Mouse (Mus musculus) skeletal muscle tissue, postnatal 0 days (tissue): ENCODE results near the gene Tbp. TPM values are rescaled to one million over a fixed set of nuclear protein-coding genes. Genes with fewer than 3 reads are reported as not detected.

Experiments
- polyA plus RNA-seq: library from polyadenylated mRNA; unstranded; fragments of >200 nt; fragmentation: Nextera tagmentation; extraction: Ambion mirVana; gene quantifications from 2 replicates; pipeline ENCODE4 v1.2.1, GENCODE M21; 2015

Tbp gene
- polyA plus RNA-seq = 18.1 and 19.2 TPM in 2 replicates

DNA sequence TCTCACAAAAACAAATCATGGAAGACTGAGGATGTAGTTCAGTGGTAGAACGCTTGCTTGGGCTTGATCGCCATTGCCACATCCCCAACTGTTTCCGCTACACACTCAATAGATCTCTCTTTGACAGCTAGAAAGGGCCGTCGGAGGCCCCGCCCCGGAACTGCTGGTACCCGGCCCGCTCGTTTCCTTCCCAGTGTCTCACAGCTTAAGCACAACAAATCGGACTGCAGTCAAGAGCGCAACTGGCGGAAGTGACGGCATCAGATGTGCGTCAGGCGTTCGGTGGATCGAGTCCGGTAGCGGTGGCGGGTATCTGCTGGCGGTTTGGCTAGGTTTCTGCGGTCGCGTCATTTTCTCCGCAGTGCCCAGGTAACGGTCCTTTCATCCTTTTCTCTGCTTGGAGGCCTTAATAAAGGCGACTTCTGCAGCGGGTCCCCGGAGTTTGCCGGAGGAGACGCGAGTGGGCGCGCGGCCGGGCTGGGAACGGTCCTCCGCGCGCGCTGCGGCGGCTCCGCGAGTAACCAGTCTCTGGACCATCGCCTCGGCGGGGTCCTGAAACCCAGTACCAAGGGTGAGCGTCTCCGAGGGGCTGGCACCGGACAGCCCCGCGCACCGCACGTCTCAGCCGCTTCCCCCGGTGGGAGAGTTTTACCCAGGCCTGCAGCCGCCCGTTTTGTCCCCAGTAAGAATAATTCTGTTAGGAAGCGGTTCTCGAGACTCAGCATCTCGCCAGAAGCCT lies at the start of gene Tbp, which contains the start of gene Psmb1:
Gene Tbp, plus strand, starts transcription at position 233 of the 739 bp plus-strand sequence.
Gene Psmb1, minus strand, starts transcription at position 96 of the 739 bp plus-strand sequence.

DNA sequence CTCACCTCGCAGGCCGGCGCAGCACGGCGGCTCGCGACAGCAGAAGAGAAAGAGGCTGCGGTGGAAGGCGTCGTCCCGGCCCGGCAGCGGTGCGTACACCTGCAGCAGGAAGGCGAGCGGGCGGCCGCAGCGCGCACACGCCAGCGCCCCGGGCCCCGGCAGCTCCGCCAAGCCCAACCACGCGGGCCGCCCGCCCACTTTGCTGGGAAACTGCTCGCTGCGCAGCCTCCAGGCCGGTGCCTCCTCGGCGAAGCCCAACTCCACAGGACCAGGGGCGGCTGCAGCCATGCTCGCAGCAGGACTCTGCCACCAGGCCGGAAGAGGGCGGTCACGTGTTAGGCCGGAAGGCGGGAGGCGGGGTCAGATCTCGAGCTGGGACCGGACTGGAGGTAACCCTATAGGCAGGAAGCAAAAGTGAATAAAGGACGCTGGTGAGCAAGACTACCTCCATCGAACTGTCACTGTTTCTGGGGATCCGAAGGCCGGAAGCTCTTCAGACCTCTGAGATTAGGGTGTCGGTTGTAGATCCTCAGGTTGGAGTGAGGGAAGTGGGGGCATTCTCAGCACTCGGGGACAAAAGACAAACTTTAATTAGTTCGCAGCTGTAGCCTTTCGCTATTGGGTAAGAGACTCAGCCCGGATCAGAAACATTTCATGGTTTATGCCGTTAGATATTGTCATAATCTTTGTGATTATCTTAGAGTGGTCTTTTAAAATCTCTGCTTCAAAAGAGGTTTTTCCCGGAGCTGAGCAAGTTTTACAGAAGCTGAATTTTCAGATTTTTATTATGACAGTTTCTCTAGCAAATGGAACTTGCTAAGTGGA lies 27.5 kb downstream of the Tbp start, which contains the start of gene Pdcd2:
Gene Pdcd2, minus strand, starts transcription at position 316 of the 825 bp plus-strand sequence.

DNA sequence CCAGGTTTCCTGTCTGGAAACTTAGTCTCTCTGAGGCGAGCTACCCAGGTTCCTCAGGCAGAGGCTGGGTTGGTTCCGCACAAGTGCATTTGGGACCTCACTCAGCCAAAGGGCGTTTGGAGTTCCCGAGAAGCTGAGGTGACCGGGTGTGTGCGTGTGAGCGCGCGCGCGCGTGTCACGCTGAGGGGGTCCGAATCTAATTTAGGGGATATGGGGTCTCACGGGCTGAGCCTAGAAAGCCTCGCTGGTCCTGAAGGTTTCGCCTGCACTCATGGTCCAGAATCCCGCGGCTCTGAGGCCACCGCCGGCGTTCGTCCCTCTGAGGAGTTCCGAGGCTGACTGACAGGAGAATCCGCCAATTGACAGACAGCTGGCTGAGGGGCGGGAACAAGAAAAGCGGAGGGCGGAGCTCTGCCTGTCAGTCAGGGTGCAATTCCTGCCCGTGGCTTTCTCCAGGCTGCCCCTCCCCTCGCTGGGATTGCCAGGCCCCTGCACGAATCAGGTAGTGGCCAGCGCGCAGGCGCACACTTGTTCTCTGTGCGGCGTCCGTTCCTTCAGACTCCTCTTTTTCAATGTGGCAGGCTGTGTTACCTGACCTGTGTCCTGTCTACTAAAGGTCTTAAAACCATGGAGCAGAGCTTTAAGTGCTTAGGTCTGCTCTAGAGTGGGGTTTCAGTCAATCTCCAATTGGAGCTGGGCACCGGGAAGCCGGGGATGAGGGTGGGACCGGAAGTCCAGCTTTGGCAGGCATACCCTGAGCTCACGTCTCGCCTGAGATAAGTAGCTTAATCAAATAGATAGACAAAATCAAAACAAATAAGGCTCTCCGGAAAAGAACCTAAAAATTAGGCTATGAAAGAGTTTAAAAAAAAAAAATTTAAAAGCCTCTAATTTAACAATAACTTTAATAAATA lies 64.6 kb downstream of the Tbp start, which contains the start of gene Prdm9:
Gene Prdm9, minus strand, starts transcription at position 341 of the 914 bp plus-strand sequence.

Other genes starting within 250 kb of the Tbp start
- 6.8 and 7.9 TPM in 2 replicates for gene Dll1, start 123.0 kb upstream of the Tbp start, polyA plus RNA-seq
- gene Fam120b, start 103.7 kb upstream of the Tbp start, polyA plus RNA-seq = 11.4 and 11.6 TPM in 2 replicates
- gene Psmb1, start 137 bp upstream of the Tbp start, polyA plus RNA-seq = 179 and 188 TPM in 2 replicates
- gene Pdcd2, start 27.4 kb downstream of the Tbp start, polyA plus RNA-seq = 23.8 and 27.9 TPM in 2 replicates
- gene Prdm9, start 64.5 kb downstream of the Tbp start, polyA plus RNA-seq = 1.3 and 1.8 TPM in 2 replicates
- 9.3 and 11.2 TPM in 2 replicates for gene Chd1, start 205.1 kb downstream of the Tbp start, polyA plus RNA-seq